Mouse (Mus musculus) C2C12 (cell line): ENCODE measurements around the gene Rpa1.

Source experiments
- CEBPB ChIP-seq: IDR thresholded peaks from one replicate; pipeline ENCODE4 v1.6.1; 2011; ENCODE audit warnings: low read depth, mild to moderate bottlenecking, control low read depth, moderate library complexity
- CTCF ChIP-seq: IDR thresholded peaks from one replicate; pipeline ENCODE4 v1.5.1; 2011; ENCODE audit not compliant: control insufficient read depth, insufficient read depth, insufficient read length
- FOSL1 ChIP-seq: IDR thresholded peaks from one replicate; pipeline ENCODE4 v1.8.0; 2011; ENCODE audit warnings: mild to moderate bottlenecking, low read length; ENCODE audit not compliant: poor library complexity, insufficient read depth, severe bottlenecking
- MAX ChIP-seq: IDR thresholded peaks from one replicate; pipeline ENCODE4 v1.6.1; 2011; ENCODE audit warnings: mild to moderate bottlenecking, control low read depth
- MYOD1 ChIP-seq: IDR thresholded peaks from one replicate; pipeline ENCODE4 v1.6.1; 2011; ENCODE audit warnings: low read depth; ENCODE audit not compliant: control insufficient read depth, insufficient read length
- USF1 ChIP-seq: IDR thresholded peaks from one replicate; pipeline ENCODE4 v1.6.1; 2011; ENCODE audit warnings: low read depth, mild to moderate bottlenecking, control low read depth, moderate library complexity

DNA sequence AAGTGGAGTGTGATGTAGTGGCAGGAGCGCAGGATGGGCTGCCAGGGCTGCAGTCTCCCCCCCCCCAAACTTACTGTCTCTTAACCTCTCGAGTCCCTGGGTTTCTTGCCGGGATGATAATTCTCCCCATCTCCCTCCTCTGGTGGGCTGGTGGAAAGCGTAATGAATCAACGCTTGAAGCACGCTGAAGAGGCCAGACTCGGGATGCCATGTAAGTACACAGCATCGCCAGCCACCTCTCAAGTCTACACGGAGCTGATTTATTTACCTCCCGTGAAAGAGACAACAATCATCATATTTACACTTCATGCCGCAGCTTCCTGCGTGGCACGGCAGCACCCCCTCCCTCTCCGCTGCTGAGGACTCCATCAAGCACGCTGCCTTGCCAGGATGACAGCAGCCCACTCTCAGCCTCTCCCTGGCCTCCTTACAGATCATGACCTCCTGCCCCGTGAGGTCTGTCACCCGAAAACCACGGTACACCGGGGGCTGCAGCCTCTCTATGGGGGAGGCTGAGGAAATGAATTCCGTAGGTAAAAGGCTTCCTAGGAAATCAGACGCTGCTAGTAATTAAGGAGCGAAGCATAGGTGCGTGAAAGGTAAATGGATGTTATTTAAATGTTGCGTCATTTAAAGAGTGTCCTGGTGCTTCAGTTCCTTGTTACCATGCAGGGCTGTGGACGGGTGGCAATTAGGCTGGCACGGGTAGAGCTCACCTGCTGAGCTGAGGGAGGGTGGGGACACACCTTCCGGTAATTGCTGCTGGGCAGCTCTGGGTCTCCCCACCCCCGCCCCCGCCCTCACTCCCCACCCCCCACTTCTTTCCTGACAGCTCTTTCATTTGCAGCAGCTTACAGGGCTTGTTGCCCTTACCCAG lies 66.5 kb downstream of the Rpa1 start:
- TF ChIP-seq CTCF (no peak), MAX (no peak), USF1 (no peak), FOSL1 (no peak), CEBPB (no peak), MYOD1 (no peak)
